Mouse (Mus musculus) intestine, postnatal 0 days (tissue): ENCODE data around the gene Rtn1. TPM values are rescaled to one million over a fixed set of nuclear protein-coding genes. Genes with fewer than 3 reads are reported as not detected.

ENCODE experiments used
- ATAC-seq: fragments of 200-750 bp; cut with Nextera tagmentation; 2 replicates; pipeline ENCODE4 v1.8.0; 2017; ENCODE audit warnings: mild to moderate bottlenecking, moderate TSS enrichment, moderate library complexity
- H3K27ac ChIP-seq: fragments of 300-500 bp; sonication (generic); 2 replicates; pipeline ENCODE4 v1.5.1; 2014; ENCODE audit warnings: mild to moderate bottlenecking, low read depth, low read length, moderate library complexity
- H3K27me3 ChIP-seq: fragments of 300-500 bp; sonication (generic); replicated peaks from 2 replicates; pipeline ENCODE4 v1.6.1; 2014; ENCODE audit warnings: low read length, mixed read lengths; ENCODE audit not compliant: control insufficient read depth, insufficient read depth
- H3K36me3 ChIP-seq: fragments of 300-500 bp; sonication (generic); 2 replicates; pipeline ENCODE4 v1.6.1; 2014; ENCODE audit warnings: mild to moderate bottlenecking, moderate library complexity; ENCODE audit not compliant: control insufficient read depth, insufficient read depth
- H3K4me1 ChIP-seq: fragments of 300-500 bp; sonication (generic); replicated peaks from 2 replicates; pipeline ENCODE4 v1.6.1; 2014; ENCODE audit warnings: antibody characterized with exemption, low read length, mixed read lengths; ENCODE audit not compliant: control insufficient read depth, insufficient read depth
- H3K4me2 ChIP-seq: fragments of 300-500 bp; sonication (generic); replicated peaks from 2 replicates; pipeline ENCODE4 v1.6.1; 2014; ENCODE audit warnings: low read depth, mild to moderate bottlenecking, moderate library complexity
- H3K4me3 ChIP-seq: fragments of 300-500 bp; sonication (generic); 2 replicates; pipeline ENCODE4 v1.5.1; 2014; ENCODE audit warnings: low read depth, low read length
- H3K9ac ChIP-seq: fragments of 300-500 bp; sonication (generic); 2 replicates; pipeline ENCODE4 v1.6.1; 2014; ENCODE audit warnings: mild to moderate bottlenecking, low read depth, low read length
- H3K9me3 ChIP-seq: fragments of 300-500 bp; sonication (generic); 2 replicates; pipeline ENCODE4 v1.6.1; 2016; ENCODE audit warnings: mixed run types; ENCODE audit not compliant: control insufficient read depth
- CTCF ChIP-seq: sonication (generic); IDR thresholded peaks from 2 replicates; pipeline ENCODE4 v1.5.1; 2016; ENCODE audit warnings: low read depth, mild to moderate bottlenecking, control low read depth, antibody characterized with exemption, moderate library complexity
- WGBS: fragments of 180-500 bp; shearing (Covaris S2); extraction: QIAGEN DNeasy Blood & Tissue Kit; methylation state at CpG from one replicate; pipeline ENCODE4 v1.1.7; 2014; 5-methylcytosine and 5-hydroxymethylcytosine counted together
- polyA plus RNA-seq: library from polyadenylated mRNA; unstranded; fragments of >200 nt; fragmentation: Nextera tagmentation; extraction: Ambion mirVana; gene quantifications from 2 replicates; pipeline ENCODE4 v1.2.1, GENCODE M21; 2015

Gene Rtn1
- polyA plus RNA-seq, 1 experiment from 2014 or later: 55.0 TPM

DNA sequence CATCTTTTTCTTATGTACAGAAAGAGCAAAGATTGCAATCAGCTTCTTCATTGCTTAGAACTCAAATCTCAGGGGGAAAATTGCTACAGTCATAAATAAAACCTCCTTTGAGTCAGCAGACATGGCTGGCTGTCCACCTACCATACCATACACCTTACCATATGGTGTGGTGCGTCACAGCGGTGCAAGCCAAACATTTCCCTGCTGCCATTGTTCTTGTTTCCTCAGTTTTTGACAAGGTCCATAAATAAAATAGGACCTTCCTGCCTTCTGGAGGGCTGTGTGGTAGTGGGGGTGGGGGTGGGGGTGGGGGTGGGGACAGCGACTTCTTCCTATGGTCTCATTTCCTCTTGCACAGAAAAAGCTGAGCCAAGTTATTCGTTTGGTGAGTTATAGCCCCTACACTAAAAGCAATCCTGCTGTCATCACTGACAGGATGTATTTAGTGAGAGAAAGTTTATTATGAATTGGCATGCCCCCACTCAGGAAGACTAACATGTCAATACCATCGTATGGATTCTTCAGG, 76.3 kb downstream of the Rtn1 start:
- no peaks in the 10 kb centered on the region for H3K27me3 ChIP-seq
- H3K9ac ChIP-seq: no peak overlapping the region
- no peak overlapping the region for H3K27ac ChIP-seq
- ATAC-seq: no peak
- H3K4me1 ChIP-seq: no peaks in the 10 kb centered on the region
- no peak overlapping the region for H3K4me3 ChIP-seq
- H3K9me3 ChIP-seq: no peaks in the 10 kb centered on the region
- 79% methylated on average over 5 of the region's 5 CpGs for WGBS
- H3K36me3 ChIP-seq: no peaks in the 10 kb centered on the region
- no peak overlapping the region for H3K4me2 ChIP-seq
- TF ChIP-seq CTCF: no peak

DNA sequence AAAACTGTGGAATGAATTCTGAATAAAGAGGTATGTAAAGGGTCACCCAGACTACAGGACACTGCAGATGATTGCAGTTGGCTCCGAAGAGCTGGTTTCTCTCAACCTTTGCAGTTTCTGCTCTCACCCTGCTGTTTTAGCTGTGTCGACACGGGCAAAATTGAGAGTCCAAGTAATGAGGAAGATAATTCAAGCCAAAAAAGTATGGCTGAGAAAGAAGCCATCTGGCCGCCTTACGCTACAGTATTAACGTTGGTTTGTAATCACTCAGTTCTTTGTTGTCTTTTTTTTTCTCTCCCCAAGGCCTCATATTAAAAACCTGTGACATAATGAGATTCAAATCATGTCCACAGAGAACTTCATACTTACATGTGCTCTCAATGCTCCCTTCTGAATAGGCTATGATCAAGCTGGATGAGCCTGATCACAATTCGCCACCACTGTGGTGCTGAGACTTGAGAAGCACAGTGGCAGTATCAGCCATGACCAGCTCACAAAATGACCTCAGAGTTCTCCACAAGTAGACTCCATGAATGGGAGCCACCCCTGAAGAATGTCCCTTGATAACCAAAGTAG, 76.9 kb downstream of the Rtn1 start:
- no peak overlapping the region for H3K9ac ChIP-seq
- H3K36me3 ChIP-seq: no peaks in the 10 kb centered on the region
- H3K4me3 ChIP-seq: no peak overlapping the region
- no peak for TF ChIP-seq CTCF
- no peak overlapping the region for H3K4me2 ChIP-seq
- H3K4me1 ChIP-seq: no peaks in the 10 kb centered on the region
- H3K27me3 ChIP-seq: no peaks in the 10 kb centered on the region
- ATAC-seq: no peak
- 79% methylated on average over 7 of the region's 7 CpGs for WGBS
- no peaks in the 10 kb centered on the region for H3K9me3 ChIP-seq
- no peak overlapping the region for H3K27ac ChIP-seq

DNA sequence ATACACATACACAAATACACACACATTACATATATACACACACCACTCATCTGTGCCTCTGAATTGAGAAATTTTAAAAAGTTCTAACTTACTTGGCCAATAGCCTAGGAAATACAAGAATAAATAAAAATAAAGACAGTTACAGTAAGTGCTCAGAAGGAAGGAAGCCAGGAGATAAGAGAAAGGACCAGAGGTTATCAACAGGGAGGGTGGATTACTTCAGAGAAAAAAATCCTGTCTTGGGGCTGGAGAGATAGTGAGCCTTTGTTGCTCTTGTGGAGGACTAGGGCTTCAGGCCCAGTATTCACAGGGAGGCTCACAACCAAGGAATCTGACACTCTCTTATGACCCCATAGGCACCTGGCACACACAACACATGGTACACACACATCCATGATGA, 82.8 kb downstream of the Rtn1 start:
- no peak overlapping the region for H3K27ac ChIP-seq
- no peak for ATAC-seq
- no peak overlapping the region for H3K9ac ChIP-seq

DNA sequence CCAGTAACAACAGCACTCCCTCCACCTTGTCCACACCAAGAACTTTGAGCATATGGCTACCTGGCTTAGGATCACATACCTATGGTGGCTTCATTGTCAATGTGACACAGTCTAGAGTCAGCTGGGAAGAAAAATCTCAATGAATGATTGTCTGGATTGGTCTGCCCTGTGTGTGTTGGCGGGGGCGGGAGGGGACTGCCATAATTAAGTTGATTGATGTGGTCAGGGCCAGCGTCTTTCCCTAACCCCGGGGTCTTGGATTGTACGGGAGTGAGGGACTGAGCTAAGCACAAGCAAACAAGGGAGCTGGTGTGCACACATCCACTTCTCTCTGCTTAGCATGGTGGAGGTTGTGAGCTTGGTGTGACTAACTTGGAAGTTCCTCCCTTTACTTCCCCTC, 83.8 kb downstream of the Rtn1 start:
- 27% methylated on average over 5 of the region's 5 CpGs for WGBS
- no peak for ATAC-seq
- no peaks in the 10 kb centered on the region for H3K27me3 ChIP-seq

More for the DNA sequence above, 82.8 kb downstream of the Rtn1 start:
- no peak overlapping the region for H3K4me3 ChIP-seq
- no peaks in the 10 kb centered on the region for H3K4me1 ChIP-seq
- no peaks in the 10 kb centered on the region for H3K9me3 ChIP-seq
- H3K36me3 ChIP-seq: no peaks in the 10 kb centered on the region
- H3K27me3 ChIP-seq: no peaks in the 10 kb centered on the region
- TF ChIP-seq CTCF: no peak
- H3K4me2 ChIP-seq: no peak overlapping the region

DNA sequence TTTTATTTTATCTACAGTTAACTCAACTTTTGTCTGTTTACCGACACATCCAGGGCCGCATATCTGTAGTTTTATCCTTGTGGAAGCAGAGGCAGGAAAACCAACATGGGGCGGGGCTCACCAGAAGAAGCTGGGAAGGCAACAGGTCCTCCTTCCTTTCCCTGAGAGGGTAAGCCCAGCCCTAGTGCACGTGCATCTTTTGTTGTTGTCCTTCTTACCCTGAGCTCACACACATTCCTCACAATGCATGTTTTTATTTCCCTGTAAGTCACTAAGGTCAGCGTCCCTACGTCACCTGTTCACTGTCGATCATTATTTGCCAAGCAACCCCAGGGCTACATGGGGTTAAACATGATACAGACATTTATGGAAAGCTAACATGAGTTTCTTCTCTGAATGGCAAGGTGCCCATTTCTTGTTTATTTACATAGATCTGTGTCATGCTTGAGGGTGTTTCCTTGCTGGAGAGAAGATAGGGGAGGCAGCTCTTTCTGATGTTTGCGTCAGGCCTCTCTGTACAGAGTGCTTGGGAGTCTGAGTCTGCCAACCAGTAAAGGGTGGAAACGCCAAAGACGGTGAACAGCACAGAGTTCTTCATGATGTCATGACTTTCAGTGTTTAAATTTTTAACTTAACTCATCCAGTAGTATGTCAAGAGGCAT, 84.5 kb downstream of the Rtn1 start:
- H3K4me2 ChIP-seq: no peak overlapping the region
- H3K27ac ChIP-seq: no peak overlapping the region
- WGBS: 70% methylated on average over 10 of the region's 10 CpGs
- H3K9ac ChIP-seq: no peak overlapping the region
- H3K27me3 ChIP-seq: no peaks in the 10 kb centered on the region
- no peak for ATAC-seq
- H3K4me3 ChIP-seq: no peak overlapping the region
- H3K36me3 ChIP-seq: no peaks in the 10 kb centered on the region
- no peaks in the 10 kb centered on the region for H3K9me3 ChIP-seq
- TF ChIP-seq CTCF: no peak
- H3K4me1 ChIP-seq: no peaks in the 10 kb centered on the region

More for the DNA sequence above, 83.8 kb downstream of the Rtn1 start:
- Histone ChIP-seq H3K4me1 (no peaks in the 10 kb centered on the region), H3K36me3 (no peaks in the 10 kb centered on the region), H3K27ac (no peak overlapping the region), H3K9ac (no peak overlapping the region), H3K4me3 (no peak overlapping the region), H3K4me2 (no peak overlapping the region), H3K9me3 (no peaks in the 10 kb centered on the region)
- no peak for TF ChIP-seq CTCF

DNA sequence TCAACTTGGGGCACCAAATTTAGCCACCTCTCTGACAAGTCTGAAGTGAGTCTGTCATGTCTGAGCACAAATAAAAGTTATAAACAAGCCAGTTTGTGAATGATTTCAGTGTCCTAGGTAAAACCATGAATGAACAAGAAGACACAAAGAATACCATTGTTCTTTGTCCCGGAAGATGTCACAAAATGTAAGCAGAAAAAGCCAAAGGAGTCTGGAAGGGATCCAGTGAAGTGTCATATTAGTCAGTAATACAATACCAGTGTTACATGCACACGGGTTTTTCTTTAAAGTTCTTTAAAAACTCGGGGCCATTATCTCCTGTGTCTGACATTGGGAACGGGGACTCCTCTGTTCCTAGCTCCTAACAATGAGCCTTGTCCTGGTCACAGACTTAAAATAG, 85.1 kb downstream of the Rtn1 start:
- Histone ChIP-seq H3K27ac (no peak overlapping the region), H3K4me2 (no peak overlapping the region), H3K4me3 (no peak overlapping the region), H3K4me1 (no peaks in the 10 kb centered on the region), H3K27me3 (no peaks in the 10 kb centered on the region), H3K36me3 (no peaks in the 10 kb centered on the region), H3K9ac (no peak overlapping the region), H3K9me3 (no peaks in the 10 kb centered on the region)
- WGBS: 64% methylated on average over 4 of the region's 4 CpGs
- no peak for TF ChIP-seq CTCF
- ATAC-seq: no peak
